Mouse (Mus musculus) layer of hippocampus, postnatal 25 days (tissue): ENCODE data around the gene Ccdc191. TPM values are rescaled to one million over a fixed set of nuclear protein-coding genes. Genes with fewer than 3 reads are reported as not detected.

Experiments
- DNase-seq, 2 experiments: peaks; one replicate each; pipeline ENCODE4 v3.0.0; 2022; ENCODE audit warnings: mixed read lengths in 2 of 2, low spot score in 1 of 2; ENCODE audit errors: extremely low spot score in 1 of 2
- microRNA-seq, 2 experiments: library from miRNA; unstranded; fragments of <30 nt; microRNA quantifications; one replicate each; pipeline ENCODE4 v1.2.0; 2021
- total RNA-seq, 2 experiments: library from RNA; stranded (reverse); gene quantifications; 2 replicates each; pipeline ENCODE4 v1.2.3; 2021

Ccdc191 gene
- total RNA-seq, 2 experiments from 2014 or later, result 4.0 to 4.2 TPM

- DNase-seq, result no peak
These were observed 84.1 kb downstream of the Ccdc191 start for GRCm38 (mm10) chr16:43973606-43974220.

- DNase-seq, result no peak
These were observed 89.4 kb downstream of the Ccdc191 start for GRCm38 (mm10) chr16:43979010-43979327.

GRCm38 (mm10) chr16:43979328-43980109 lies 89.9 kb downstream of the Ccdc191 start, which contains the start of gene Zdhhc23:
TSS of gene Zdhhc23 (minus strand) at chr16:43979791.
- no peak for DNase-seq

- no peak for DNase-seq
These were observed 90.6 kb downstream of the Ccdc191 start for GRCm38 (mm10) chr16:43980110-43980609.

GRCm38 (mm10) chr16:43986299-43986698 lies 96.7 kb downstream of the Ccdc191 start:
- no peak for DNase-seq

- DNase-seq, result no peak
These were observed 105.0 kb downstream of the Ccdc191 start for GRCm38 (mm10) chr16:43994623-43995022.

- DNase-seq, result no peak
These were observed 109.5 kb downstream of the Ccdc191 start for GRCm38 (mm10) chr16:43999111-43999510.

- DNase-seq, result no peak
These were observed 109.9 kb downstream of the Ccdc191 start for GRCm38 (mm10) chr16:43999541-43999940.

- DNase-seq, result no peak
These were observed 112.5 kb downstream of the Ccdc191 start for GRCm38 (mm10) chr16:44002086-44002485.

GRCm38 (mm10) chr16:44011010-44011409 lies 121.4 kb downstream of the Ccdc191 start:
- no peak for DNase-seq

Small RNA genes lying within 50 kb of the gene (microRNA-seq; reads per million reads assigned to microRNA genes)
- 0 reads per million in 2 experiments for gene Mir3470b

Other genes starting within 250 kb of the Ccdc191 start
- gene Tigit, start 225.7 kb upstream of the Ccdc191 start, total RNA-seq, result not detected
- gene Drd3, start 135.8 kb upstream of the Ccdc191 start, total RNA-seq, result under 1 TPM; 0.26 to 0.54 TPM
- 10 to 100 TPM; 26.8 to 40.8 TPM for gene Qtrt2, start 37.0 kb downstream of the Ccdc191 start, total RNA-seq
- gene Zdhhc23, start 90.0 kb downstream of the Ccdc191 start, total RNA-seq, result 10 to 100 TPM; 40.5 to 54.2 TPM
- 1 to 10 TPM; 3.2 to 3.5 TPM for gene Gramd1c, start 173.5 kb downstream of the Ccdc191 start, total RNA-seq
- gene Atp6v1a, start 249.9 kb downstream of the Ccdc191 start, total RNA-seq, result 100 to 1,000 TPM; 546 to 614 TPM